Mouse (Mus musculus): ENCODE data around the gene Ahdc1.
A peak's percentile ranks its signal among the peaks of the same experiment; 100 is the strongest.
"Not testable (repeated sequence)": the region's sequence is repeated elsewhere in the genome, so short reads cannot be mapped to it uniquely, and the experiment has no call there.

Gene Ahdc1

GRCm38 (mm10) chr4:132993553-132993952, 17.5 kb upstream of the Ahdc1 start:
- no peak for DNase-seq (ENCODE audit: low spot score in 2 of 2)

- no peak for DNase-seq (ENCODE audit: low spot score in 2 of 2)
These were observed 13.4 kb upstream of the Ahdc1 start for GRCm38 (mm10) chr4:132997469-132998237.

- no peak for DNase-seq (ENCODE audit: low spot score in 2 of 2)
These were observed 8.2 kb upstream of the Ahdc1 start for GRCm38 (mm10) chr4:133002896-133003295.

- no peak for DNase-seq (ENCODE audit: low spot score in 2 of 2)
These were observed 7.6 kb upstream of the Ahdc1 start for GRCm38 (mm10) chr4:133003316-133004018.

- peak; percentile 72 to 88 for DNase-seq (ENCODE audit: low spot score in 2 of 2)
These were observed 5.8 kb upstream of the Ahdc1 start for GRCm38 (mm10) chr4:133005233-133005632.

GRCm38 (mm10) chr4:133005885-133006451, 5.1 kb upstream of the Ahdc1 start:
- DNase-seq (ENCODE audit: low spot score in 2 of 2), result not testable (repeated sequence)

- no peak for DNase-seq (ENCODE audit: low spot score in 2 of 2)
These were observed 3.3 kb upstream of the Ahdc1 start for GRCm38 (mm10) chr4:133007513-133008380.

- DNase-seq (ENCODE audit: low spot score in 2 of 2), result peak; percentile 59 to 83
These were observed 1.9 kb upstream of the Ahdc1 start for GRCm38 (mm10) chr4:133009131-133009530.

- DNase-seq (ENCODE audit: low spot score in 2 of 2), result no peak
These were observed 1.4 kb upstream of the Ahdc1 start for GRCm38 (mm10) chr4:133009676-133010075.

- no peak for DNase-seq (ENCODE audit: low spot score in 2 of 2)
These were observed 449 bp upstream of the Ahdc1 start for GRCm38 (mm10) chr4:133010611-133011010.

- peak; percentile 46 to 81 for DNase-seq (ENCODE audit: low spot score in 2 of 2)
These were observed 1.0 kb downstream of the Ahdc1 start for GRCm38 (mm10) chr4:133011821-133012775.

GRCm38 (mm10) chr4:133012776-133013265, 1.8 kb downstream of the Ahdc1 start:
- DNase-seq (ENCODE audit: low spot score in 2 of 2), result peak in 1 of 2 experiments; percentile 33

GRCm38 (mm10) chr4:133013266-133013891, 2.3 kb downstream of the Ahdc1 start:
- DNase-seq (ENCODE audit: low spot score in 2 of 2), result peak; percentile 37 to 74

GRCm38 (mm10) chr4:133014088-133014487, 3.0 kb downstream of the Ahdc1 start:
- DNase-seq (ENCODE audit: low spot score in 2 of 2), result no peak

- no peak for DNase-seq (ENCODE audit: low spot score in 2 of 2)
These were observed 4.0 kb downstream of the Ahdc1 start for GRCm38 (mm10) chr4:133014896-133015709.

- DNase-seq (ENCODE audit: low spot score in 2 of 2), result no peak
These were observed 4.9 kb downstream of the Ahdc1 start for GRCm38 (mm10) chr4:133015710-133016651.

GRCm38 (mm10) chr4:133016677-133017415, 5.8 kb downstream of the Ahdc1 start:
- DNase-seq (ENCODE audit: low spot score in 2 of 2), result no peak
